Mouse (Mus musculus): ENCODE results near the gene Ky. TPM values are rescaled to one million over a fixed set of nuclear protein-coding genes. Genes with fewer than 3 reads are reported as not detected.

The Ky gene
- polyA plus RNA-seq, 1 experiment from 2014 or later = 1.2 TPM

DNA sequence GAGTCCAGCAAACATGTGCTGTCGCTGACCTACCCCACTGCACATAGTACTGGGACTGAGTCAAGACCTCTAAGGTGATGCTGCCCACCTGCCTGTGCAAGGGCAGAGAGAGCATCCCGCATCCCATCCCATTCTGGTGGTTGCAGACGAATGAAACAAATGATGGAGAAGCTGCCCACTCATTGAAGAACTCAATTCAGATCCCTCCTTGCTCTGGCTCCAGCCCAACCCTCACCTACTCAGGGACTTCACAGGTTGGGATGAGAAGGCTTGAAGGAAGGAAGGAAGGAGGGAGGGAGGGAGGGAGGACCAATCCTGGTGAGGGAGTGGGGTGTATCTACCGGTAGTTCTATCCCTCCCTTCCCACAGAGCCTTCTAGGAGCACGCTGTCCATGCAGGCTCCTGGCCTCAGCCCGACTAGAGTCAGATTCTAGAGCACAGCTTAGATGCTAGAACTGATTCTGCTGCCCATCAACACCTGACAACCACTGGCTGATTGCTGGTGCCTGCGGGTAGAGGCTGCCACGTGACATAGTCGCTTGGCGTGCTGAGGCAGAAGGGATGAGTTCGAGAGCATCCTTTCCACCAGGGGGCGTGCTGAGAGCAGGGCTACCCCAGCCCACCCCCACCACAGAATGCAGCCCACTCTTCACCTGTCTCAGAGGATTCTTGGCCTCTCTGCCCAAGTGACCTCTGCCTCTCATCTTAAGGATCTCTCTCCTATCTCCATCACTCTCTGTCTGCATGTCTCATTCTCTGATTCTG lies 13.3 kb upstream of the Ky start:
- no peaks in the 10 kb centered on the region for H3K9me3 ChIP-seq (replicated peaks; ENCODE audit: control insufficient read depth, low read length)
- ATAC-seq (replicated peaks; ENCODE audit: extremely low read depth, insufficient read depth, low FRiP score) = no peak; the same call in 1 of the 2 replicates

GRCm38 (mm10) chr9:102493044-102493443 lies 12.5 kb upstream of the Ky start:
- Histone ChIP-seq H3K4me2 (ENCODE audit: low read depth, low read length) (no peak overlapping the region), H3K4me1 (ENCODE audit: control insufficient read depth, insufficient read depth, low read length) (peaks cover 11% of the 10 kb centered on the region), H3K9ac (ENCODE audit: low read length) (no peak overlapping the region), H3K27me3 (ENCODE audit: control insufficient read depth, insufficient read depth, low read length) (peaks cover 5% of the 10 kb centered on the region), H3K36me3 (ENCODE audit: control insufficient read depth, insufficient read depth) (no peaks in the 10 kb centered on the region), H3K4me3 (ENCODE audit: low read length) (no peak overlapping the region), H3K27ac (ENCODE audit: low read length) (no peak overlapping the region), H3K9me3 (replicated peaks; ENCODE audit: control insufficient read depth, low read length) (no peaks in the 10 kb centered on the region)
- ATAC-seq (replicated peaks; ENCODE audit: extremely low read depth, insufficient read depth, low FRiP score) = no peak
- 34% methylated on average over 4 of the region's 4 CpGs for WGBS

More for the DNA sequence above, 13.3 kb upstream of the Ky start:
- H3K4me1 ChIP-seq (ENCODE audit: control insufficient read depth, insufficient read depth, low read length) = peaks cover 4% of the 10 kb centered on the region
- no peak overlapping the region for H3K9ac ChIP-seq (ENCODE audit: low read length)
- H3K4me2 ChIP-seq (ENCODE audit: low read depth, low read length) = no peak overlapping the region
- H3K27me3 ChIP-seq (ENCODE audit: control insufficient read depth, insufficient read depth, low read length) = peaks cover 5% of the 10 kb centered on the region
- 33% methylated on average over 12 of the region's 12 CpGs for WGBS
- no peak overlapping the region for H3K4me3 ChIP-seq (ENCODE audit: low read length)
- H3K36me3 ChIP-seq (ENCODE audit: control insufficient read depth, insufficient read depth) = no peaks in the 10 kb centered on the region
- H3K27ac ChIP-seq (ENCODE audit: low read length) = no peak overlapping the region

DNA sequence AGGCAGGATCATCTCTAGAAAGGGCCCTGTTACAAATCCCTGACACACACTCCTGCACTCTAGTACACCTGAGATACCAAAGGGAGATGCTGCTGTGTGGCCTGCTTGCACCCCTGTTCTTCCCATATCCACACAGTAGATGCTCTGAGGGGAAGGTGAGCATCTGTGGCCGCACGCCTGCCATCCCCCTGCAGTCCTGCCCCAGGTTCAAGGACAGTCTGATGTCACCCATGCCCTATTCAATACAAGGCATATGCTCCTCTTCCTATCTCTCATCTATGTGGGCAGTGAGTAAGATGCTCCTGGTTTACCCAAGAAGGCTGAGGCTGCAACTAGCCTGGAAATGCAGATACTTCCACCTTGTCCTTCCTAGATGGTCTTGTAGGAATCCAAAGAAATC lies 11.6 kb upstream of the Ky start:
- H3K9ac ChIP-seq (ENCODE audit: low read length) = no peak overlapping the region
- H3K4me1 ChIP-seq (ENCODE audit: control insufficient read depth, insufficient read depth, low read length) = peaks cover 19% of the 10 kb centered on the region
- no peaks in the 10 kb centered on the region for H3K36me3 ChIP-seq (ENCODE audit: control insufficient read depth, insufficient read depth)
- H3K27me3 ChIP-seq (ENCODE audit: control insufficient read depth, insufficient read depth, low read length) = peaks cover 5% of the 10 kb centered on the region
- no peaks in the 10 kb centered on the region for H3K9me3 ChIP-seq (replicated peaks; ENCODE audit: control insufficient read depth, low read length)
- H3K27ac ChIP-seq (ENCODE audit: low read length) = no peak overlapping the region
- 91% methylated on average over 2 of the region's 2 CpGs for WGBS
- H3K4me3 ChIP-seq (ENCODE audit: low read length) = no peak overlapping the region
- ATAC-seq (replicated peaks; ENCODE audit: extremely low read depth, insufficient read depth, low FRiP score) = no peak
- no peak overlapping the region for H3K4me2 ChIP-seq (ENCODE audit: low read depth, low read length)

GRCm38 (mm10) chr9:102494454-102494853 lies 11.1 kb upstream of the Ky start:
- no peak overlapping the region for H3K4me2 ChIP-seq (ENCODE audit: low read depth, low read length)
- H3K36me3 ChIP-seq (ENCODE audit: control insufficient read depth, insufficient read depth) = no peaks in the 10 kb centered on the region
- no peak overlapping the region for H3K27ac ChIP-seq (ENCODE audit: low read length)
- no peak for ATAC-seq (replicated peaks; ENCODE audit: extremely low read depth, insufficient read depth, low FRiP score)
- H3K4me3 ChIP-seq (ENCODE audit: low read length) = no peak overlapping the region
- peaks cover 19% of the 10 kb centered on the region for H3K4me1 ChIP-seq (ENCODE audit: control insufficient read depth, insufficient read depth, low read length)
- H3K9ac ChIP-seq (ENCODE audit: low read length) = no peak overlapping the region
- WGBS = 67% methylated on average over 9 of the region's 9 CpGs
- H3K9me3 ChIP-seq (replicated peaks; ENCODE audit: control insufficient read depth, low read length) = no peaks in the 10 kb centered on the region
- peaks cover 5% of the 10 kb centered on the region for H3K27me3 ChIP-seq (ENCODE audit: control insufficient read depth, insufficient read depth, low read length)

GRCm38 (mm10) chr9:102495266-102495665 lies 10.3 kb upstream of the Ky start:
- Histone ChIP-seq H3K27me3 (ENCODE audit: control insufficient read depth, insufficient read depth, low read length) (peaks cover 5% of the 10 kb centered on the region), H3K27ac (ENCODE audit: low read length) (no peak overlapping the region), H3K4me2 (ENCODE audit: low read depth, low read length) (no peak overlapping the region), H3K9me3 (replicated peaks; ENCODE audit: control insufficient read depth, low read length) (no peaks in the 10 kb centered on the region), H3K9ac (ENCODE audit: low read length) (no peak overlapping the region), H3K36me3 (ENCODE audit: control insufficient read depth, insufficient read depth) (no peaks in the 10 kb centered on the region), H3K4me3 (ENCODE audit: low read length) (no peak overlapping the region), H3K4me1 (ENCODE audit: control insufficient read depth, insufficient read depth, low read length) (peaks cover 19% of the 10 kb centered on the region)
- 91% methylated on average over 4 of the region's 4 CpGs for WGBS
- ATAC-seq (replicated peaks; ENCODE audit: extremely low read depth, insufficient read depth, low FRiP score) = no peak

GRCm38 (mm10) chr9:102496481-102497041 lies 9.0 kb upstream of the Ky start:
- Histone ChIP-seq H3K36me3 (ENCODE audit: control insufficient read depth, insufficient read depth) (no peaks in the 10 kb centered on the region), H3K27ac (ENCODE audit: low read length) (no peak overlapping the region; the same call in 1 of the 2 replicates), H3K9ac (ENCODE audit: low read length) (no peak overlapping the region), H3K4me1 (ENCODE audit: control insufficient read depth, insufficient read depth, low read length) (peaks cover 22% of the 10 kb centered on the region), H3K9me3 (replicated peaks; ENCODE audit: control insufficient read depth, low read length) (no peaks in the 10 kb centered on the region), H3K4me2 (ENCODE audit: low read depth, low read length) (no peak overlapping the region), H3K4me3 (ENCODE audit: low read length) (no peak overlapping the region), H3K27me3 (ENCODE audit: control insufficient read depth, insufficient read depth, low read length) (peaks cover 5% of the 10 kb centered on the region)
- WGBS = 83% methylated on average over 3 of the region's 3 CpGs
- no peak for ATAC-seq (replicated peaks; ENCODE audit: extremely low read depth, insufficient read depth, low FRiP score)

DNA sequence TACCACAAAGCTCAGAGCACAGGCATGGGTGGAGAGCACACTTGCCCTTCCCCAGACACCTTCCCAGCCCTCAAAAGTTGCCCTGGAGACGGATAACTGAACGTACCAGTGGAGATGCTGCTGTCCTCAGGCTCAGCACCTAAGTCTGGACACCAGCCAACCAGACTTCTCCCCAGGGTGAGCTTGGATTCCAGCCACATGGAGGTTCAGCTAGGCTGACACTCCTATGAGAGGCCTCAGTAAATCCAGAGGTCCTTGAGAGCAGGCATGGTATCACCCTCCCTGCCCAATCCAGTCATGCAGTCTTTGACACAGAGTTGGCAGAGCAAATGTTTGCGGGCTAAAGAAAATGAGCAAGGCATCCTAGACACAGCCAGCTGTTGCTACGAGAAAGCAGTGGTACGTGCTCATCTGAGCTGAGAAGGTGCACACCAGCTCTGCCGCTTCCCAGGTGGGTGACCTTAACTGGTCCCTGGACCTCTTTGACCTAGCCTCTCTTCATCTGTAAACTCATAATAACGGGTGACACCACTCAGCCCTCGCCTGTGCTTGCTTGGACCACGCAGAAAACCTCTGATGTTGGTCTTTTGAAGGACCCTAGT lies 8.4 kb upstream of the Ky start:
- Histone ChIP-seq H3K9me3 (replicated peaks; ENCODE audit: control insufficient read depth, low read length) (no peaks in the 10 kb centered on the region), H3K9ac (ENCODE audit: low read length) (no peak overlapping the region), H3K27ac (ENCODE audit: low read length) (peak overlapping the region; percentile 83), H3K4me2 (ENCODE audit: low read depth, low read length) (no peak overlapping the region), H3K36me3 (ENCODE audit: control insufficient read depth, insufficient read depth) (no peaks in the 10 kb centered on the region), H3K4me3 (ENCODE audit: low read length) (no peak overlapping the region), H3K4me1 (ENCODE audit: control insufficient read depth, insufficient read depth, low read length) (peaks cover 23% of the 10 kb centered on the region), H3K27me3 (ENCODE audit: control insufficient read depth, insufficient read depth, low read length) (no peaks in the 10 kb centered on the region)
- ATAC-seq (replicated peaks; ENCODE audit: extremely low read depth, insufficient read depth, low FRiP score) = peak; percentile 43
- WGBS = 63% methylated on average over 9 of the region's 9 CpGs

GRCm38 (mm10) chr9:102497833-102498430 lies 7.6 kb upstream of the Ky start:
- Histone ChIP-seq H3K4me3 (ENCODE audit: low read length) (no peak overlapping the region), H3K9ac (ENCODE audit: low read length) (no peak overlapping the region), H3K36me3 (ENCODE audit: control insufficient read depth, insufficient read depth) (no peaks in the 10 kb centered on the region), H3K4me1 (ENCODE audit: control insufficient read depth, insufficient read depth, low read length) (peaks cover 25% of the 10 kb centered on the region), H3K4me2 (ENCODE audit: low read depth, low read length) (no peak overlapping the region), H3K27ac (ENCODE audit: low read length) (peak overlapping the region; percentile 83), H3K9me3 (replicated peaks; ENCODE audit: control insufficient read depth, low read length) (no peaks in the 10 kb centered on the region), H3K27me3 (ENCODE audit: control insufficient read depth, insufficient read depth, low read length) (no peaks in the 10 kb centered on the region)
- ATAC-seq (replicated peaks; ENCODE audit: extremely low read depth, insufficient read depth, low FRiP score) = peak; percentile 88
- 56% methylated on average over 9 of the region's 9 CpGs for WGBS

- H3K27ac ChIP-seq (ENCODE audit: low read length) = no peak overlapping the region
- WGBS = 87% methylated on average over 6 of the region's 6 CpGs
- no peak overlapping the region for H3K4me2 ChIP-seq (ENCODE audit: low read depth, low read length)
- no peaks in the 10 kb centered on the region for H3K27me3 ChIP-seq (ENCODE audit: control insufficient read depth, insufficient read depth, low read length)
- no peak overlapping the region for H3K4me3 ChIP-seq (ENCODE audit: low read length)
- no peaks in the 10 kb centered on the region for H3K36me3 ChIP-seq (ENCODE audit: control insufficient read depth, insufficient read depth)
- ATAC-seq (replicated peaks; ENCODE audit: extremely low read depth, insufficient read depth, low FRiP score) = no peak
- no peaks in the 10 kb centered on the region for H3K9me3 ChIP-seq (replicated peaks; ENCODE audit: control insufficient read depth, low read length)
- H3K9ac ChIP-seq (ENCODE audit: low read length) = no peak overlapping the region
- H3K4me1 ChIP-seq (ENCODE audit: control insufficient read depth, insufficient read depth, low read length) = peaks cover 25% of the 10 kb centered on the region
Measured at GRCm38 (mm10) chr9:102498701-102499100, 6.8 kb upstream of the Ky start.

Measured in heart, embryonic 16.5 days (tissue).